Mouse (Mus musculus) lung, postnatal 0 days (tissue): Measurements from ENCODE around the gene Ifnar1. TPM values are rescaled to one million over a fixed set of nuclear protein-coding genes. Genes with fewer than 3 reads are reported as not detected.
A peak's percentile ranks its signal among the peaks of the same experiment; 100 is the strongest.

Source experiments
- ATAC-seq: fragments of 200-750 bp; cut with Nextera tagmentation; 2 replicates; pipeline ENCODE4 v1.8.0; 2017; ENCODE audit warnings: moderate library complexity
- DNase-seq: peaks from one replicate; pipeline ENCODE4 v3.0.0-alpha.2; 2016; ENCODE audit warnings: low spot score
- H3K27ac ChIP-seq: fragments of 300-500 bp; sonication (generic); 2 replicates; pipeline ENCODE4 v1.5.1; 2014; ENCODE audit warnings: antibody characterized with exemption, mild to moderate bottlenecking, low read length, mixed read lengths
- H3K27me3 ChIP-seq: fragments of 300-500 bp; sonication (generic); replicated peaks from 2 replicates; pipeline ENCODE4 v1.6.1; 2014; ENCODE audit warnings: low read length, mixed read lengths; ENCODE audit not compliant: insufficient read depth
- H3K36me3 ChIP-seq: fragments of 300-500 bp; sonication (generic); 2 replicates; pipeline ENCODE4 v1.6.1; 2014; ENCODE audit warnings: low read length, mixed read lengths; ENCODE audit not compliant: insufficient read depth
- H3K4me1 ChIP-seq: fragments of 300-500 bp; sonication (generic); 2 replicates; pipeline ENCODE4 v1.6.1; 2014; ENCODE audit warnings: antibody characterized with exemption, low read depth, low read length, mixed read lengths; ENCODE audit not compliant: insufficient read depth
- H3K4me2 ChIP-seq: fragments of 300-500 bp; sonication (generic); replicated peaks from 2 replicates; pipeline ENCODE4 v1.6.1; 2014; ENCODE audit warnings: low read depth, mild to moderate bottlenecking, low read length, moderate library complexity, mixed read lengths
- H3K4me3 ChIP-seq: fragments of 300-500 bp; sonication (generic); 2 replicates; pipeline ENCODE4 v1.5.1; 2014; ENCODE audit warnings: low read depth, low read length
- H3K9ac ChIP-seq: fragments of 300-500 bp; sonication (generic); replicated peaks from 2 replicates; pipeline ENCODE4 v1.6.1; 2014; ENCODE audit warnings: low read depth, mild to moderate bottlenecking
- H3K9me3 ChIP-seq: fragments of 300-500 bp; sonication (generic); 2 replicates; pipeline ENCODE4 v1.6.1; 2016; ENCODE audit warnings: low read length, mixed read lengths
- CTCF ChIP-seq: IDR thresholded peaks from 2 replicates; pipeline ENCODE4 v1.5.1; 2016; ENCODE audit warnings: antibody characterized with exemption, mild to moderate bottlenecking
- EP300 ChIP-seq: IDR thresholded peaks from 2 replicates; pipeline ENCODE4 v1.6.1; 2016; ENCODE audit warnings: antibody characterized with exemption, mild to moderate bottlenecking, control low read depth
- WGBS: fragments of 180-500 bp; shearing (Covaris S2); extraction: QIAGEN DNeasy Blood & Tissue Kit; methylation state at CpG from one replicate; pipeline ENCODE4 v1.1.7; 2014; 5-methylcytosine and 5-hydroxymethylcytosine counted together
- polyA plus RNA-seq: library from polyadenylated mRNA; unstranded; fragments of >200 nt; fragmentation: Nextera tagmentation; extraction: Ambion mirVana; gene quantifications from 2 replicates; pipeline ENCODE4 v1.2.1, GENCODE M21; 2015

Gene Ifnar1
- polyA plus RNA-seq, 1 experiment from 2014 or later, result 40.3 TPM

DNA sequence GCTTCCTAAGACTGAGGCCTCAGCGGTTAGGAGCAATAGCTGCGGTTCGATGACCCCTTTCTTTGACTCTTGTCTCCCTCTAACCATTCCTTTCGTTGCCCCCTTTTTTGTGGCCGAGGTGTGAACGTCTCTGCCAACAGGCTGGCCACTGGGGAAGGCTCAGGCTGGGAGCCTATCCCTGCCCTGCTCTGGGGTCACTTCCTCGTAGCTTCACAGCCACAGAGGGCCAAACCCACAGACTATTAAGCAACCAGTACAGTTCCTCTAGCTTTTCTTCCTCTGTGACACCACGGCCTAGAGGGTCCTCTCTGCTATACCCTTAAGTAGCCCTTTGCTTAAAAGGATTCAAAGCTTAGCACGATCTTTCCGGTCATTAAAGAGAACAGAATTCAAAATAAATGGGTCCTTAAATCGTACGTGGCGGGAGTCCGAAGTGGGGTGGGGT, 61.4 kb downstream of the Ifnar1 start:
- Histone ChIP-seq H3K4me3 (peak overlapping the region; percentile 93), H3K36me3 (no peaks in the 10 kb centered on the region), H3K27ac (peak overlapping the region; percentile 95), H3K27me3 (no peaks in the 10 kb centered on the region), H3K4me1 (peaks cover 28% of the 10 kb centered on the region), H3K4me2 (peak overlapping the region; percentile 85), H3K9ac (peak overlapping the region; percentile 92), H3K9me3 (no peaks in the 10 kb centered on the region)
- DNase-seq, result peak; percentile 81
- no peak for TF ChIP-seq CTCF
- TF ChIP-seq EP300, result no peak
- peak; percentile 70 for ATAC-seq
- WGBS, result 11% methylated on average over 14 of the region's 14 CpGs

DNA sequence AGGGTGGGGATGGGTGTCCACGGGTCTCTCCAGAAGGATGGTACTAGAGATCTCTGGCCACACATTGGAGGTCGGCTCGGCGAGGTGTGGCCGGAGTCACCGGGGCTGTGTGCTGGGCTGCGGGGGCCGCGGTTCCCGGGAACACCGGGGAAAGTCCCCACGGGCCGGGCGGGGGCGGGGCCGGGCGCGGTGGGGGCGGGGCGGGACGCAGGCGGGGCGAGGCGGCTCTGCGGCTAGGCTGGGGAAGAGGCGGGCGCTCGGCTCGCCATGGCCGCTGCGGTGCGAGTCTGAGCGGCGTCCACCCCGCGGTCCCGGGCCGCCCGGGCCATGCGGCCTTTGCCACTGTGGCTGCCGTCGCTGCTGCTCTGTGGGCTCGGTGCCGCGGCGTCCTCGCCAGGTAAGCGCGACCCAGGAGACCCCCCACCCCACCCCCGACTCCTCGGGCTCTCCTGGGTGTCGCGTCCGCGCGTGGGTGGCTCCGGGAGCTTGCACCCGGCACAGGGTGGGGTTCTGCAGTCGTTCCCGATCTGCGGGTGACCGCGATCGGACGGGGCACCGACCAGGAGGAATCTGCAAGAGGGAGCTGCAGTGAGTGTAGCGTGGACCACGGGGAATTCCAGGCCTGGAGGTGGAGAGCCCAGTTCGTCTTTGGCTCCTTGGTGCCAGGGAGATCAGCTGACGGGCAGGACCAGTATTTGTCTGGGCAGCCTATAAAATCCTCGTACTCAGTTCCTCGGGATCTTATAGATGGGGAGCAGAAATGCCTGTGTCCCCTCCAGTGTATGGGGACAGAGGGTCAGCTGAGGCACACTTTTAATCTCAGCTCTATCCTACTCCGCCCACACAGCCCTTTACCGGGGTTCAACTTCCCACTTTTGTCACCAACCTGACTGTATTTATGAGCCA, 62.1 kb downstream of the Ifnar1 start, which contains the start of gene Ifngr2:
Ifngr2 (plus strand) TSS at position 237 of the 906 bp plus-strand sequence.
- H3K4me1 ChIP-seq, result peaks cover 28% of the 10 kb centered on the region
- DNase-seq, result peak; percentile 82
- WGBS, result under 1% methylated on average over 49 of the region's 74 CpGs

DNA sequence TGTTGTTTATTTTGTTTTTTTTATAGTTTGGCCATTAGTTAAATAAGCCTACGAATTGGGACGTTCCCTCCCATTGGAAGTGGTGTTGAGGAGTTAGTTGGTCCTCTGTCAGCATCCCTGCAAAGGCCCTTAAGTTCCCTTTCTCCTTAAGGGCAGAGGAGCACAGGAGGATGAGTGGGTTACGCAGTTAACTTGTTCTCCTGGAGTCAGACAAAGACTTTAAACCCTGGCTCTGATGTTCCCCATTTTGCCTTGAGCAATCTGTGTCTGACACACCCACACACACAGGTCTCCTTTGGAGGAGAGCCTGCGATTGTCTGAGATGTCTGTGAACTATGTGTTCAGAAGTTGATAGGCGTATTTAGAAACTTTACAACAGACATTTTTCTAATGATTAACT, 62.9 kb downstream of the Ifnar1 start:
- no peak for TF ChIP-seq CTCF
- TF ChIP-seq EP300, result no peak
- WGBS, result 37% methylated on average over 5 of the region's 5 CpGs
- Histone ChIP-seq H3K27me3 (no peaks in the 10 kb centered on the region), H3K4me3 (peak overlapping the region; percentile 93), H3K4me2 (peak overlapping the region; percentile 85), H3K36me3 (no peaks in the 10 kb centered on the region), H3K9me3 (no peaks in the 10 kb centered on the region), H3K27ac (peak overlapping the region; percentile 95; the same call in 1 of the 2 replicates), H3K4me1 (peaks cover 29% of the 10 kb centered on the region), H3K9ac (peak overlapping the region; percentile 92)
- ATAC-seq, result no peak
- peak; percentile 34 for DNase-seq

More for the DNA sequence above, 62.1 kb downstream of the Ifnar1 start, which contains the start of gene Ifngr2:
- no peaks in the 10 kb centered on the region for H3K36me3 ChIP-seq
- peak within 1 kb of the TSS; percentile 85 for H3K4me2 ChIP-seq
- peak within 1 kb of the TSS; percentile 93 for H3K4me3 ChIP-seq
- H3K27ac ChIP-seq, result peak within 1 kb of the TSS; percentile 95
- peak within 1 kb of the TSS; percentile 92 for H3K9ac ChIP-seq
- ATAC-seq, result peak; percentile 89
- TF ChIP-seq EP300, result no peak
- no peak for TF ChIP-seq CTCF
- H3K9me3 ChIP-seq, result no peaks in the 10 kb centered on the region
- no peaks in the 10 kb centered on the region for H3K27me3 ChIP-seq

DNA sequence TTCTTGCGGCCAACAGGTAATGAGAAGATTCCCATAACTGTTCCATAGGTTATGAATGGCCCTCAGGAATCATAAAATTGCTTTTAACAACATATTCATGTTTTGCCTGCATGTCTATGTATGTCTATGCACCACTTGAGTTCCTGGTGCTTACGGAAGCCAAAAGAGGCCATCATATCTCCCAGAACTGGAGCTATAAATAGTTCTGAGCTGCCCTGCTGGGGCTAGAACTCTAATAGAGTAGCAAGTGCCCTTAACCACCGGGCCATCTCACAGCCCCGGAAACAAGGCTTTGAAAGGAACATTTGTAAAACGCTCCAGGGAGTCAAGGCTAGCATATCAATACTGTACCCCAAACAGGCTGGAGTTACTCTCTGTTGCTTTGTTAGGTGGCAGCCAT, 63.5 kb downstream of the Ifnar1 start:
- H3K4me1 ChIP-seq, result peaks cover 35% of the 10 kb centered on the region
- 26% methylated on average over 5 of the region's 5 CpGs for WGBS
- H3K36me3 ChIP-seq, result no peaks in the 10 kb centered on the region
- H3K27me3 ChIP-seq, result no peaks in the 10 kb centered on the region
- H3K9ac ChIP-seq, result no peak overlapping the region
- H3K9me3 ChIP-seq, result no peaks in the 10 kb centered on the region
- DNase-seq (no peak), ATAC-seq (no peak)
- peak overlapping the region; percentile 85 for H3K4me2 ChIP-seq
- H3K27ac ChIP-seq, result no peak overlapping the region
- no peak for TF ChIP-seq CTCF
- no peak for TF ChIP-seq EP300
- peak overlapping the region; percentile 19; the same call in 1 of the 2 replicates for H3K4me3 ChIP-seq

DNA sequence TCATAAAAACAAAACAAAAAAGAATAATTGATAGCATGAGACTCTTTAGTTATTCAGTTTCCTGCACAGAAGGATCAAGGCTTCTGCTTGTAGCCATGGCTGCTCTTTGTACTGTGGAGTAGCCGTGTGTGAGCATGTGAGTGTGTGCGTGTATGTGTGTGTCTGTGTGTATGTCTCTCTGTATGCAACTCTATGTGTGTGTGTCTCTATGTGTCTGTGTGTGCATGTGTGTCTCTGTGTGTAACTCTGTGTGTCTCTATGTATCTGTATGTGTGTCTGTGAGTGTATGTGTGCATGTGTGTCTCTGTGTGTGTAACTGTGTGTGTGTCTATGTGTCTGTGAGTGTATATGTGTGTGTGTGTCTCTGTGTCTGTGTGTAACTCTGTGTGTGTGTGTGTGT, 64.0 kb downstream of the Ifnar1 start:
- Histone ChIP-seq H3K27me3 (no peaks in the 10 kb centered on the region), H3K27ac (no peak overlapping the region), H3K36me3 (no peaks in the 10 kb centered on the region), H3K9ac (no peak overlapping the region), H3K4me2 (peak overlapping the region; percentile 85), H3K9me3 (no peaks in the 10 kb centered on the region), H3K4me1 (peaks cover 36% of the 10 kb centered on the region), H3K4me3 (peak overlapping the region; percentile 19; the same call in 1 of the 2 replicates)
- ATAC-seq, result no peak
- no peak for DNase-seq
- no peak for TF ChIP-seq CTCF
- TF ChIP-seq EP300, result no peak
- WGBS, result 78% methylated on average over 2 of the region's 2 CpGs

DNA sequence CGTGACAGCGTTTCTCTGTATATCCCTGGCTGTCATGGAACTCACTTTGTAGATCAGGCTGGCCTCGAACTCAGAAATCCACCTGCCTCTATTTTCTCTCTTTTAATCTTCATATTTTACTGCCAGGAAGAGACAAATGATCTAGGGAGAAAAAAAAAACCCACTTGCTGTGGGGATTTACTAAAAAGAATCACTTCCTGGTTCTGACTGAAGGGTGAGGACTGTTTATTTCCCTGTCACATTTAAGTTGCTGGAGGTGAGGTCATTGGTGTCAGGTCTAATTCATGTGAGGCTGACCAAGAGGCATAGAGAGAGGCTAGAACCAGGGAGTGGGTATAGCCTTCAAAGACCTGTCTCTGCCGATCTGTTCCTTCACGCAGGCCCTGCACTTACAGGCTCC, 64.6 kb downstream of the Ifnar1 start:
- H3K9ac ChIP-seq, result no peak overlapping the region
- no peaks in the 10 kb centered on the region for H3K9me3 ChIP-seq
- H3K36me3 ChIP-seq, result no peaks in the 10 kb centered on the region
- DNase-seq (peak; percentile 31), ATAC-seq (no peak)
- no peak overlapping the region; the same call in none of the 2 replicates for H3K4me2 ChIP-seq
- no peak overlapping the region for H3K27ac ChIP-seq
- no peak overlapping the region for H3K4me3 ChIP-seq
- 66% methylated on average over 5 of the region's 5 CpGs for WGBS
- TF ChIP-seq EP300 (no peak), CTCF (no peak)
- H3K27me3 ChIP-seq, result no peaks in the 10 kb centered on the region
- H3K4me1 ChIP-seq, result peaks cover 36% of the 10 kb centered on the region
